In genomic region chr7:66109855-66110635, GRCm38 (mm10) we compare ENCODE assay signal across 8 mouse cellular contexts. TPM values are rescaled to one million over a fixed set of nuclear protein-coding genes. Genes with fewer than 3 reads are reported as not detected.
A peak's percentile ranks its signal among the peaks of the same experiment; 100 is the strongest.
DNase-seq lines count a peak whose midpoint lies in the region; ATAC-seq and TF ChIP-seq lines count a peak whose summit lies in the region.

No protein-coding gene starts in this region.

- H3K36me3 ChIP-seq in forebrain, embryonic 10.5 days (replicated peaks), result peaks cover 13% of the 10 kb centered on the region
- H3K36me3 ChIP-seq in hindbrain, postnatal 0 days (ENCODE audit: insufficient read depth, low read length), result no peaks in the 10 kb centered on the region
- H3K36me3 ChIP-seq in lung, embryonic 16.5 days (ENCODE audit: control insufficient read depth, insufficient read depth, low read length), result peaks cover 4% of the 10 kb centered on the region; the same call in 1 of the 2 replicates

- TF ChIP-seq CTCF in lung, adult 2 months (IDR thresholded peaks at IDR 0.05; ENCODE audit: insufficient read depth, low read length), result no peak
- TF ChIP-seq CTCF in bone marrow macrophage, adult 2 months (IDR thresholded peaks at IDR 0.05; ENCODE audit: low read depth, low read length), result no peak
- no peak for TF ChIP-seq CTCF in hindbrain, postnatal 0 days (IDR thresholded peaks at IDR 0.05; ENCODE audit: low read depth)

- peak; percentile 56 for ATAC-seq in hindbrain, postnatal 0 days
- peak; percentile 43 for ATAC-seq in lung, embryonic 16.5 days (ENCODE audit: low read depth)

- no peak for TF ChIP-seq POLR2A in lung, adult 2 months (IDR thresholded peaks at IDR 0.05; ENCODE audit: borderline replicate concordance, extremely low read depth, low read depth, low read length)
- no peak for TF ChIP-seq POLR2A in bone marrow macrophage, adult 2 months (IDR thresholded peaks at IDR 0.05; ENCODE audit: borderline replicate concordance, low read depth, low read length)

- peak overlapping the region; percentile 96 for H3K4me2 ChIP-seq in hindbrain, postnatal 0 days (ENCODE audit: low read depth, low read length)
- peak overlapping the region; percentile 96 for H3K4me2 ChIP-seq in lung, embryonic 16.5 days (ENCODE audit: low read depth, low read length)

- H3K9me3 ChIP-seq in forebrain, embryonic 10.5 days, result no peaks in the 10 kb centered on the region
- no peaks in the 10 kb centered on the region for H3K9me3 ChIP-seq in hindbrain, postnatal 0 days (ENCODE audit: low read length)
- no peaks in the 10 kb centered on the region for H3K9me3 ChIP-seq in lung, embryonic 16.5 days (ENCODE audit: control insufficient read depth, low read length)

- 5% methylated on average over 76 of the region's 77 CpGs for WGBS in lung, adult 2 months
- 3% methylated on average over 77 of the region's 77 CpGs for WGBS in forebrain, embryonic 10.5 days
- WGBS in hindbrain, postnatal 0 days, result 2% methylated on average over 59 of the region's 77 CpGs
- under 1% methylated on average over 56 of the region's 77 CpGs for WGBS in lung, embryonic 16.5 days

- peaks cover 16% of the 10 kb centered on the region for H3K4me1 ChIP-seq in lung, adult 2 months (ENCODE audit: control insufficient read depth, insufficient read depth, low read length)
- peaks cover 13% of the 10 kb centered on the region for H3K4me1 ChIP-seq in bone marrow macrophage, adult 2 months (ENCODE audit: control insufficient read depth, insufficient read depth, low read length)
- H3K4me1 ChIP-seq in forebrain, embryonic 10.5 days, result peaks cover 50% of the 10 kb centered on the region
- H3K4me1 ChIP-seq in hindbrain, postnatal 0 days (ENCODE audit: insufficient read depth, low read length), result peaks cover 4% of the 10 kb centered on the region
- peaks cover 48% of the 10 kb centered on the region for H3K4me1 ChIP-seq in lung, embryonic 16.5 days (replicated peaks; ENCODE audit: control insufficient read depth, insufficient read depth, low read length)

- H3K27me3 ChIP-seq in forebrain, embryonic 10.5 days (ENCODE audit: poor library complexity, severe bottlenecking), result peaks cover 21% of the 10 kb centered on the region
- H3K27me3 ChIP-seq in hindbrain, postnatal 0 days (ENCODE audit: insufficient read depth, low read length), result no peaks in the 10 kb centered on the region; the same call in 1 of the 2 replicates
- no peaks in the 10 kb centered on the region for H3K27me3 ChIP-seq in lung, embryonic 16.5 days (ENCODE audit: control insufficient read depth, insufficient read depth, low read depth, low read length)

- H3K27ac ChIP-seq in bone marrow macrophage, adult 2 months (ENCODE audit: insufficient read depth, low read depth, low read length), result no peak overlapping the region
- H3K27ac ChIP-seq in forebrain, embryonic 10.5 days, result peak overlapping the region; percentile 97
- H3K27ac ChIP-seq in hindbrain, postnatal 0 days, result peak overlapping the region; percentile 91
- peak overlapping the region; percentile 88 for H3K27ac ChIP-seq in lung, embryonic 16.5 days (ENCODE audit: low read length)

- peak overlapping the region; percentile 86 for H3K9ac ChIP-seq in hindbrain, postnatal 0 days (replicated peaks; ENCODE audit: low read length)
- peak overlapping the region; percentile 90 for H3K9ac ChIP-seq in lung, embryonic 16.5 days (ENCODE audit: low read length)

- peak; percentile 52 for DNase-seq in lung, adult 2 months
- no peak for DNase-seq in lung, adult 18-20 months
- DNase-seq in forebrain, embryonic 10.5 days (ENCODE audit: extremely low spot score, low spot score), result peak; percentile 63
- peak; percentile 60 for DNase-seq in hindbrain, postnatal 0 days (ENCODE audit: low spot score)
- DNase-seq in retina, embryonic 14.5 days (ENCODE audit: low spot score), result peak; percentile 54
- peak; percentile 35 for DNase-seq in urinary bladder, postnatal 25 days (ENCODE audit: low spot score)

- peak overlapping the region; percentile 91 for H3K4me3 ChIP-seq in lung, adult 2 months (replicated peaks; ENCODE audit: extremely low read depth, low read depth, low read length)
- peak overlapping the region; percentile 73 for H3K4me3 ChIP-seq in bone marrow macrophage, adult 2 months (ENCODE audit: insufficient read depth, low read length)
- H3K4me3 ChIP-seq in forebrain, embryonic 10.5 days, result peak overlapping the region; percentile 96
- H3K4me3 ChIP-seq in hindbrain, postnatal 0 days (ENCODE audit: low read length), result peak overlapping the region; percentile 88
- peak overlapping the region; percentile 74 for H3K4me3 ChIP-seq in lung, embryonic 16.5 days (ENCODE audit: low read length)

RNA-seq across cellular contexts. Expression of gene Chsy1, which starts 0.7 kb away (rescaled TPM):
- polyA plus RNA-seq in lung, adult 2 months (2012; rRNA removed), result 14.6 and 18.1 TPM in 2 replicates
- polyA plus RNA-seq in bone marrow macrophage, adult 2 months (2012; ENCODE audit: insufficient read depth, insufficient read length, missing spikeins), result 10.8 and 11.8 TPM in 2 replicates
- polyA plus RNA-seq in forebrain, embryonic 10.5 days (2016; fragmentation: Nextera tagmentation; extraction: Ambion mirVana), result 13.1 and 13.5 TPM in 2 replicates
- total RNA-seq in hindbrain, postnatal 0 days (2014; rRNA removed), result 32.9 and 35.5 TPM in 2 replicates
- 7.9 and 8.4 TPM in 2 replicates for polyA plus RNA-seq in hindbrain, postnatal 0 days (2015; fragmentation: Nextera tagmentation; extraction: Ambion mirVana)
- 17.1 and 17.7 TPM in 2 replicates for polyA plus RNA-seq in lung, embryonic 16.5 days (2015; fragmentation: Nextera tagmentation; extraction: Ambion mirVana)

RNA-seq across cellular contexts. Expression of gene Selenos, which starts 30.6 kb away (rescaled TPM):
- 109 and 165 TPM in 2 replicates for polyA plus RNA-seq in lung, adult 2 months (2012; rRNA removed)
- polyA plus RNA-seq in bone marrow macrophage, adult 2 months (2012; ENCODE audit: insufficient read depth, insufficient read length, missing spikeins), result 75.3 and 89.0 TPM in 2 replicates
- 81.4 and 84.2 TPM in 2 replicates for polyA plus RNA-seq in forebrain, embryonic 10.5 days (2016; fragmentation: Nextera tagmentation; extraction: Ambion mirVana)
- 30.4 and 32.4 TPM in 2 replicates for total RNA-seq in hindbrain, postnatal 0 days (2014; rRNA removed)
- polyA plus RNA-seq in hindbrain, postnatal 0 days (2015; fragmentation: Nextera tagmentation; extraction: Ambion mirVana), result 115 and 131 TPM in 2 replicates
- polyA plus RNA-seq in lung, embryonic 16.5 days (2015; fragmentation: Nextera tagmentation; extraction: Ambion mirVana), result 122 and 123 TPM in 2 replicates

RNA-seq across cellular contexts. Expression of gene Snrpa1, which starts 51.2 kb away (rescaled TPM):
- 7.3 and 10.0 TPM in 2 replicates for polyA plus RNA-seq in lung, adult 2 months (2012; rRNA removed)
- polyA plus RNA-seq in bone marrow macrophage, adult 2 months (2012; ENCODE audit: insufficient read depth, insufficient read length, missing spikeins), result 29.6 and 33.5 TPM in 2 replicates
- polyA plus RNA-seq in forebrain, embryonic 10.5 days (2016; fragmentation: Nextera tagmentation; extraction: Ambion mirVana), result 292 and 294 TPM in 2 replicates
- total RNA-seq in hindbrain, postnatal 0 days (2014; rRNA removed), result 22.6 and 26.5 TPM in 2 replicates
- 119 and 127 TPM in 2 replicates for polyA plus RNA-seq in hindbrain, postnatal 0 days (2015; fragmentation: Nextera tagmentation; extraction: Ambion mirVana)
- 153 and 155 TPM in 2 replicates for polyA plus RNA-seq in lung, embryonic 16.5 days (2015; fragmentation: Nextera tagmentation; extraction: Ambion mirVana)

Comparison
In these comparisons a context has a peak if more than half of its experiments do, and no peak if none do; other contexts are left out.
1. DNase-seq: peak in lung, adult 2 months (single experiment), forebrain, embryonic 10.5 days (single experiment), hindbrain, postnatal 0 days (single experiment), retina, embryonic 14.5 days (single experiment) and urinary bladder, postnatal 25 days (single experiment); none in lung, adult 18-20 months (0 of 2).
2. Peak in every context shown above with its lines, with median percentiles within 50 percentile points of each other: H3K4me3 ChIP-seq.